Mouse (Mus musculus) CH12.LX (cell line): ENCODE data around the gene 1600014C10Rik. TPM values are rescaled to one million over a fixed set of nuclear protein-coding genes. Genes with fewer than 3 reads are reported as not detected.
A peak's percentile ranks its signal among the peaks of the same experiment; 100 is the strongest.

Experiments
- DNase-seq: peaks from one replicate; pipeline ENCODE4 v3.0.0-alpha.2; 2013; ENCODE audit errors: extremely low read depth
- H3K27ac ChIP-seq: 2 replicates; pipeline ENCODE4 v1.5.1; 2012; ENCODE audit warnings: low read depth, mild to moderate bottlenecking, control low read depth, moderate library complexity; ENCODE audit not compliant: insufficient read depth
- H3K27me3 ChIP-seq: replicated peaks from 2 replicates; pipeline ENCODE3; 2012; ENCODE audit warnings: inconsistent platforms
- H3K36me3 ChIP-seq, 2 experiments: replicated peaks in 1 of 2; 2 replicates each; pipeline versions ENCODE3 to v1.6.1; 2012; ENCODE audit warnings: inconsistent platforms in 1 of 2, low read length in 1 of 2, mild to moderate bottlenecking in 1 of 2, mixed read lengths in 1 of 2, moderate library complexity in 1 of 2; ENCODE audit not compliant: control insufficient read depth in 1 of 2, insufficient read depth in 1 of 2
- H3K4me1 ChIP-seq, 2 experiments: 2 replicates each; pipeline ENCODE4 v1.6.1; 2012; ENCODE audit warnings: inconsistent platforms in 1 of 2, moderate library complexity in 1 of 2; ENCODE audit not compliant: insufficient read depth in 2 of 2, control insufficient read depth in 1 of 2
- H3K4me2 ChIP-seq: 2 replicates; pipeline ENCODE4 v1.6.1; 2012; ENCODE audit warnings: low read depth, mild to moderate bottlenecking, control low read depth; ENCODE audit not compliant: poor library complexity, insufficient read depth, severe bottlenecking
- H3K4me3 ChIP-seq, 3 experiments: fragments of 150-350 bp in 1 of 3; sonication (generic) in 1 of 3; replicated peaks in 1 of 3; 2 replicates each; pipeline versions ENCODE3 to v1.5.1; 2011 to 2012; ENCODE audit warnings: low read depth in 2 of 3, low read length in 2 of 3, mild to moderate bottlenecking in 2 of 3, moderate library complexity in 2 of 3, control low read depth in 1 of 3, improper control_type of control experiment in 1 of 3, inconsistent platforms in 1 of 3, mixed read lengths in 1 of 3; ENCODE audit not compliant: poor library complexity in 1 of 3
- H3K79me2 ChIP-seq: replicated peaks from 2 replicates; pipeline ENCODE4 v1.6.1; 2012; ENCODE audit warnings: mild to moderate bottlenecking, moderate library complexity; ENCODE audit not compliant: control insufficient read depth, poor library complexity, insufficient read depth, severe bottlenecking; ENCODE audit errors: extremely low read depth
- H3K9ac ChIP-seq: 2 replicates; pipeline ENCODE4 v1.6.1; 2012; ENCODE audit warnings: low read depth, mild to moderate bottlenecking, control low read depth, moderate library complexity; ENCODE audit not compliant: insufficient read depth
- H3K9me3 ChIP-seq: replicated peaks from 2 replicates; pipeline ENCODE3; 2012; ENCODE audit warnings: low read length, inconsistent platforms, mixed read lengths
- BHLHE40 ChIP-seq: IDR thresholded peaks from 2 replicates; pipeline ENCODE4 v1.6.1; 2011; ENCODE audit warnings: mild to moderate bottlenecking, low read depth, low read length, improper control_type of control experiment
- CTCF ChIP-seq, 2 experiments: IDR thresholded peaks in 1 of 2; conservative IDR thresholded peaks in 1 of 2; 2 replicates each; pipeline ENCODE4 v1.5.1; 2011 to 2012; ENCODE audit warnings: low read depth in 2 of 2, low read length in 2 of 2, improper control_type of control experiment in 1 of 2, inconsistent platforms in 1 of 2, mild to moderate bottlenecking in 1 of 2, moderate library complexity in 1 of 2
- IRF4 ChIP-seq: IDR thresholded peaks from 2 replicates; pipeline ENCODE4 v1.6.1; 2014; ENCODE audit warnings: low read depth, mild to moderate bottlenecking, inconsistent platforms, low read length, improper control_type of control experiment
- JUN ChIP-seq: IDR thresholded peaks from 2 replicates; pipeline ENCODE4 v1.6.1; 2011; ENCODE audit warnings: low read depth, mild to moderate bottlenecking, low read length, improper control_type of control experiment, moderate library complexity; ENCODE audit not compliant: insufficient read depth
- MAFK ChIP-seq: IDR thresholded peaks from 2 replicates; pipeline ENCODE4 v1.6.1; 2011; ENCODE audit warnings: low read length, improper control_type of control experiment; ENCODE audit not compliant: insufficient replicate concordance
- MAX ChIP-seq: IDR thresholded peaks from 2 replicates; pipeline ENCODE4 v1.6.1; 2011; ENCODE audit warnings: low read length, improper control_type of control experiment
- MAZ ChIP-seq: IDR thresholded peaks from 2 replicates; pipeline ENCODE4 v1.6.1; 2012; ENCODE audit warnings: low read depth, mild to moderate bottlenecking, inconsistent platforms, low read length, improper control_type of control experiment, moderate library complexity
- MEF2A ChIP-seq: IDR thresholded peaks from 2 replicates; pipeline ENCODE4 v1.6.1; 2014; ENCODE audit warnings: low read depth, mild to moderate bottlenecking, inconsistent platforms, low read length, improper control_type of control experiment, borderline replicate concordance
- MXI1 ChIP-seq: IDR thresholded peaks from 2 replicates; pipeline ENCODE4 v1.6.1; 2011; ENCODE audit warnings: mild to moderate bottlenecking, low read depth, low read length, improper control_type of control experiment
- POLR2A ChIP-seq: IDR thresholded peaks from 2 replicates; pipeline ENCODE4 v1.6.1; 2011; ENCODE audit warnings: low read depth, mild to moderate bottlenecking, improper control_type of control experiment, low read length
- RCOR1 ChIP-seq: conservative IDR thresholded peaks from 2 replicates; pipeline ENCODE4 v1.6.1; 2012; ENCODE audit warnings: low read depth, mild to moderate bottlenecking, inconsistent platforms, low read length, improper control_type of control experiment
- TCF12 ChIP-seq: IDR thresholded peaks from 2 replicates; pipeline ENCODE4 v1.6.1; 2014; ENCODE audit warnings: low read depth, mild to moderate bottlenecking, inconsistent platforms, low read length, improper control_type of control experiment
- ZKSCAN1 ChIP-seq: IDR thresholded peaks from 2 replicates; pipeline ENCODE4 v1.6.1; 2012; ENCODE audit warnings: low read depth, inconsistent platforms, low read length, improper control_type of control experiment, borderline replicate concordance
- ZNF384 ChIP-seq: IDR thresholded peaks from 2 replicates; pipeline ENCODE4 v1.6.1; 2012; ENCODE audit warnings: low read depth, low read length, improper control_type of control experiment, inconsistent platforms
- dilution Hi-C: fragments of 300-500 bp; cut with MboI; formaldehyde crosslinking; loops from 2 replicates; pipeline ENCODE4 v1.14.3; 2020; ENCODE audit warnings: low sequenced_read_pairs; ENCODE audit not compliant: extremely low pct_unique_long_range_greater_than_20kb, extremely low pct_ligation_motif_present
- in situ Hi-C: fragments of 300-500 bp; cut with MboI; formaldehyde crosslinking; loops from 3 replicates; pipeline ENCODE4 v1.14.3; 2019; ENCODE audit warnings: low sequenced_read_pairs, low pct_ligation_motif_present, low pct_unique_long_range_greater_than_20kb, mixed read lengths
- polyA plus RNA-seq: library from polyadenylated mRNA; unstranded; fragments of >175 nt; gene quantifications from 2 replicates; pipeline ENCODE4 v1.2.1, GENCODE M21; 2012; ENCODE audit warnings: low read depth; ENCODE audit not compliant: insufficient read length
- total RNA-seq, 2 experiments: library from RNA; depleted of rRNA; stranded (reverse); fragments of 300-350 nt in 1 of 2; fragments of >200 nt in 1 of 2; gene quantifications; 2 replicates each; pipeline ENCODE4 v1.2.3; 2012 to 2014

1600014C10Rik gene
- total and polyA plus RNA-seq, 3 experiments: 7.4 to 10.6 (median 10.3) TPM

GRCm38 (mm10) chr7:38161438-38161837 is 21.6 kb upstream of the 1600014C10Rik start (continued):
- no peak for TF ChIP-seq MAZ
- peak; percentile 42 to 46 for TF ChIP-seq CTCF (conservative IDR thresholded peaks at IDR 0.05 in 1 of 2, IDR thresholded peaks at IDR 0.05 in 1 of 2; ENCODE audit: low read depth in 2 of 2, low read length in 2 of 2)
- TF ChIP-seq MEF2A: no peak
- TF ChIP-seq ZNF384: no peak

- Histone ChIP-seq H3K79me2 (no peaks in the 10 kb centered on the region), H3K27me3 (no peaks in the 10 kb centered on the region), H3K9me3 (no peaks in the 10 kb centered on the region), H3K4me1 (peaks cover 12 to 29% of the 10 kb centered on the region in 2 experiments), H3K36me3 (no peaks in the 10 kb centered on the region), H3K4me2 (no peak overlapping the region), H3K9ac (no peak overlapping the region), H3K27ac (no peak overlapping the region), H3K4me3 (no peak overlapping the region)
- DNase-seq: peak; percentile 36
- dilution Hi-C loops: no loop called here
- no peak for TF ChIP-seq TCF12
- TF ChIP-seq IRF4: no peak
- TF ChIP-seq MAZ: no peak
- no peak for TF ChIP-seq MAX
- no peak for TF ChIP-seq MXI1
- no peak for TF ChIP-seq POLR2A
- TF ChIP-seq RCOR1: no peak
- no peak for TF ChIP-seq MEF2A
- TF ChIP-seq ZKSCAN1: no peak
- TF ChIP-seq MAFK: no peak
- TF ChIP-seq, all 38 proteins: peak for 0
- in situ Hi-C loops: no loop called here
Measured at GRCm38 (mm10) chr7:38163433-38164050, 19.5 kb upstream of the 1600014C10Rik start.

DNA sequence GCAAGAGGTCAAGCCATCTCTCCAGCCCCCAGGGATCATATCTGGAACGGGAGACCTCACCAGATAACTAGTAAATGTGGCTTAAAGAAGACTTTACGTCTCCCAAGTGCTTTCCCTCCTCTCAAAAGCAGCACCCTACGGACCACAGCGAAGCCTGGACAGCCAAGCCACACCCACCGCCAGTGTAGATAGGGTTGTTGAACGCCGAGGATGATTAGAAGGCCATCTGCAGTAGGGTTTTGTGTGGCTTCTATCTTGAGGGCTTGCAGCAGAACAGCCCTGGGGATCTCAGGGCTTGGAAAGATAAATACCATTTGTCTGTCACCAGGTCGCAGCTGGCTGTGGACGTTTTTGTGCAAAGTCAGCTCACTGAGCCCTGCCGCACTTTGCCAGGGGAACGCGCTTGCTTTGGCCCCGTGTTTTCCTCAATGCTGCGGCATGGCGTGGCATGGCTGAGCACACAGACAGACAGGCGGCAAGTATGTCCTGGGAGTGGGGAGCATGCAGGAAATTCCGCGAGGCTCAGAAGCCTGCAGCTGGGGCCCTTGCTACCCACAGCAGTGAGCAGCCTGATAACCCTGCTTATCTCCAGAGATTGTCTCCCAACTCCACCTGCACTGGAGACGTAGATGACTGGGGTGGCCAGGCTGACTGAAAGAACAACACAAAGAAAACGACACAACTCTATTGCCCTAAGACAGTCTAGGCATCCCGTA is 15.9 kb upstream of the 1600014C10Rik start:
- no peaks in the 10 kb centered on the region for H3K79me2 ChIP-seq
- in situ Hi-C loops (no loop called here), dilution Hi-C loops (no loop called here)
- no peak overlapping the region for H3K4me3 ChIP-seq
- H3K4me2 ChIP-seq: no peak overlapping the region
- H3K36me3 ChIP-seq: no peaks in the 10 kb centered on the region
- TF ChIP-seq JUN: no peak
- no peak for TF ChIP-seq MAZ
- TF ChIP-seq BHLHE40: peak; percentile 19; the same call in 1 of the 2 replicates
- DNase-seq: no peak
- peaks cover 12 to 37% of the 10 kb centered on the region in 2 experiments for H3K4me1 ChIP-seq
- no peak overlapping the region for H3K27ac ChIP-seq
- no peak overlapping the region for H3K9ac ChIP-seq
- no peaks in the 10 kb centered on the region for H3K27me3 ChIP-seq
- peaks cover 2% of the 10 kb centered on the region for H3K9me3 ChIP-seq
